Mouse (Mus musculus) MEL (cell line): ENCODE data around the gene Picalm. TPM values are rescaled to one million over a fixed set of nuclear protein-coding genes. Genes with fewer than 3 reads are reported as not detected.

Source experiments
- DNase-seq: peaks from one replicate; pipeline ENCODE4 v3.0.0; 2011; ENCODE audit warnings: low read depth, low spot score
- H3K27ac ChIP-seq: 2 replicates; pipeline ENCODE4 v1.5.1; 2012; ENCODE audit warnings: low read depth, mild to moderate bottlenecking, control low read depth, low read length, moderate library complexity; ENCODE audit not compliant: control insufficient read depth
- H3K27me3 ChIP-seq, 2 experiments: fragments of 150-350 bp in 1 of 2; sonication (generic) in 1 of 2; 2 replicates each; pipeline ENCODE4 v1.6.1; 2012; ENCODE audit warnings: low read length in 2 of 2, mild to moderate bottlenecking in 2 of 2, improper control_type of control experiment in 1 of 2, moderate library complexity in 1 of 2; ENCODE audit not compliant: insufficient read depth in 2 of 2, control insufficient read depth in 1 of 2
- H3K36me3 ChIP-seq, 2 experiments: 2 replicates each; pipeline ENCODE4 v1.6.1; 2012 to 2014; ENCODE audit warnings: low read length in 2 of 2, improper control_type of control experiment in 1 of 2, inconsistent platforms in 1 of 2, mild to moderate bottlenecking in 1 of 2; ENCODE audit not compliant: insufficient read depth in 2 of 2, control insufficient read depth in 1 of 2
- H3K4me1 ChIP-seq, 2 experiments: fragments of 150-350 bp in 1 of 2; sonication (generic) in 1 of 2; 2 replicates each; pipeline ENCODE4 v1.6.1; 2012; ENCODE audit warnings: low read length in 2 of 2, improper control_type of control experiment in 1 of 2, mild to moderate bottlenecking in 1 of 2; ENCODE audit not compliant: insufficient read depth in 2 of 2, control insufficient read depth in 1 of 2
- H3K4me3 ChIP-seq, 2 experiments: fragments of 150-350 bp in 1 of 2; sonication (generic) in 1 of 2; 2 replicates each; pipeline ENCODE4 v1.5.1; 2012; ENCODE audit warnings: low read depth in 2 of 2, low read length in 2 of 2, mild to moderate bottlenecking in 2 of 2, moderate library complexity in 2 of 2, control low read depth in 1 of 2, improper control_type of control experiment in 1 of 2; ENCODE audit not compliant: control insufficient read depth in 1 of 2, insufficient read depth in 1 of 2
- H3K79me2 ChIP-seq: 2 replicates; pipeline ENCODE4 v1.6.1; 2012; ENCODE audit warnings: mild to moderate bottlenecking, low read length, moderate library complexity; ENCODE audit not compliant: control insufficient read depth, poor library complexity, insufficient read depth
- H3K9ac ChIP-seq: 2 replicates; pipeline ENCODE4 v1.6.1; 2012; ENCODE audit warnings: low read depth, mild to moderate bottlenecking, control low read depth, low read length, moderate library complexity; ENCODE audit not compliant: control insufficient read depth, poor library complexity, severe bottlenecking
- H3K9me3 ChIP-seq: fragments of 150-350 bp; sonication (generic); replicated peaks from 2 replicates; pipeline ENCODE4 v1.6.1; 2012; ENCODE audit warnings: mild to moderate bottlenecking, low read length, improper control_type of control experiment, moderate library complexity; ENCODE audit not compliant: insufficient read depth
- BHLHE40 ChIP-seq: IDR thresholded peaks from 2 replicates; pipeline ENCODE4 v1.6.1; 2012; ENCODE audit warnings: low read depth, mild to moderate bottlenecking, inconsistent platforms, low read length, improper control_type of control experiment, borderline replicate concordance
- CHD1 ChIP-seq: IDR thresholded peaks from 2 replicates; pipeline ENCODE4 v1.6.1; 2012; ENCODE audit warnings: low read depth, mild to moderate bottlenecking, inconsistent platforms, low read length, improper control_type of control experiment
- CHD2 ChIP-seq: IDR thresholded peaks from 2 replicates; pipeline ENCODE4 v1.6.1; 2011; ENCODE audit warnings: low read length, improper control_type of control experiment
- E2F4 ChIP-seq: IDR thresholded peaks from 2 replicates; pipeline ENCODE4 v1.6.1; 2011; ENCODE audit warnings: low read depth, low read length, improper control_type of control experiment, borderline replicate concordance
- EP300 ChIP-seq, 2 experiments: IDR thresholded peaks; 2 replicates each; pipeline ENCODE4 v1.6.1; 2011; ENCODE audit warnings: improper control_type of control experiment in 2 of 2, low read length in 2 of 2, low read depth in 1 of 2, mild to moderate bottlenecking in 1 of 2
- ETS1 ChIP-seq: IDR thresholded peaks from 2 replicates; pipeline ENCODE4 v1.6.1; 2012; ENCODE audit warnings: low read depth, mild to moderate bottlenecking, inconsistent platforms, low read length, improper control_type of control experiment, moderate library complexity
- GABPA ChIP-seq: IDR thresholded peaks from 2 replicates; pipeline ENCODE4 v1.6.1; 2012; ENCODE audit warnings: low read depth, mild to moderate bottlenecking, inconsistent platforms, low read length, improper control_type of control experiment, moderate library complexity
- GATA1 ChIP-seq: IDR thresholded peaks from 2 replicates; pipeline ENCODE4 v1.6.1; 2011; ENCODE audit warnings: low read depth, low read length, improper control_type of control experiment
- HCFC1 ChIP-seq: IDR thresholded peaks from 2 replicates; pipeline ENCODE4 v1.6.1; 2012; ENCODE audit warnings: low read depth, mild to moderate bottlenecking, inconsistent platforms, low read length, improper control_type of control experiment, moderate library complexity
- JUND ChIP-seq: IDR thresholded peaks from 2 replicates; pipeline ENCODE4 v1.6.1; 2011; ENCODE audit warnings: low read depth, mild to moderate bottlenecking, improper control_type of control experiment, low read length
- MAX ChIP-seq: IDR thresholded peaks from 2 replicates; pipeline ENCODE4 v1.6.1; 2011; ENCODE audit warnings: low read length, improper control_type of control experiment
- MAZ ChIP-seq: IDR thresholded peaks from 2 replicates; pipeline ENCODE4 v1.6.1; 2012; ENCODE audit warnings: low read depth, mild to moderate bottlenecking, inconsistent platforms, low read length, improper control_type of control experiment
- MEF2A ChIP-seq: IDR thresholded peaks from 2 replicates; pipeline ENCODE4 v1.6.1; 2014; ENCODE audit warnings: low read depth, mild to moderate bottlenecking, inconsistent platforms, low read length, improper control_type of control experiment; ENCODE audit not compliant: poor library complexity, insufficient replicate concordance, severe bottlenecking; ENCODE audit errors: extremely low read depth
- MXI1 ChIP-seq: IDR thresholded peaks from 2 replicates; pipeline ENCODE4 v1.6.1; 2011; ENCODE audit warnings: mild to moderate bottlenecking, low read depth, low read length, improper control_type of control experiment
- MYB ChIP-seq: IDR thresholded peaks from 2 replicates; pipeline ENCODE4 v1.6.1; 2011; ENCODE audit warnings: mild to moderate bottlenecking, low read depth, low read length, improper control_type of control experiment
- MYC ChIP-seq: IDR thresholded peaks from 2 replicates; pipeline ENCODE4 v1.6.1; 2011; ENCODE audit warnings: low read depth, mild to moderate bottlenecking, low read length, improper control_type of control experiment, moderate library complexity
- NELFE ChIP-seq: IDR thresholded peaks from 2 replicates; pipeline ENCODE4 v1.6.1; 2011; ENCODE audit warnings: low read depth, low read length, improper control_type of control experiment
- RAD21 ChIP-seq: IDR thresholded peaks from 2 replicates; pipeline ENCODE4 v1.6.1; 2011; ENCODE audit warnings: mild to moderate bottlenecking, low read depth, low read length, improper control_type of control experiment
- RCOR1 ChIP-seq: IDR thresholded peaks from 2 replicates; pipeline ENCODE4 v1.6.1; 2012; ENCODE audit warnings: low read depth, mild to moderate bottlenecking, inconsistent platforms, low read length, improper control_type of control experiment
- SIN3A ChIP-seq: IDR thresholded peaks from 2 replicates; pipeline ENCODE4 v1.6.1; 2012; ENCODE audit warnings: low read length, improper control_type of control experiment, inconsistent platforms
- TAL1 ChIP-seq: IDR thresholded peaks from 2 replicates; pipeline ENCODE4 v1.6.1; 2012; ENCODE audit warnings: mild to moderate bottlenecking, inconsistent platforms, low read length, moderate library complexity, mixed read lengths
- UBTF ChIP-seq: IDR thresholded peaks from 2 replicates; pipeline ENCODE4 v1.6.1; 2012; ENCODE audit warnings: low read depth, mild to moderate bottlenecking, inconsistent platforms, low read length, improper control_type of control experiment, moderate library complexity, borderline replicate concordance; ENCODE audit not compliant: insufficient read depth
- USF1 ChIP-seq: IDR thresholded peaks from 2 replicates; pipeline ENCODE4 v1.6.1; 2014; ENCODE audit warnings: low read depth, mild to moderate bottlenecking, inconsistent platforms, low read length, improper control_type of control experiment, moderate library complexity
- USF2 ChIP-seq, 2 experiments: IDR thresholded peaks; 2 replicates each; pipeline ENCODE4 v1.6.1; 2011 to 2012; ENCODE audit warnings: improper control_type of control experiment in 2 of 2, low read length in 2 of 2, borderline replicate concordance in 1 of 2, inconsistent platforms in 1 of 2, low read depth in 1 of 2, mild to moderate bottlenecking in 1 of 2; ENCODE audit not compliant: insufficient read depth in 1 of 2
- ZC3H11A ChIP-seq: IDR thresholded peaks from 2 replicates; pipeline ENCODE4 v1.6.1; 2012; ENCODE audit warnings: low read depth, mild to moderate bottlenecking, inconsistent platforms, low read length, improper control_type of control experiment
- ZKSCAN1 ChIP-seq: IDR thresholded peaks from 2 replicates; pipeline ENCODE4 v1.6.1; 2012; ENCODE audit warnings: low read depth, mild to moderate bottlenecking, inconsistent platforms, low read length, improper control_type of control experiment, moderate library complexity
- ZNF384 ChIP-seq: IDR thresholded peaks from 2 replicates; pipeline ENCODE4 v1.6.1; 2012; ENCODE audit warnings: low read depth, mild to moderate bottlenecking, inconsistent platforms, low read length, improper control_type of control experiment
- polyA plus RNA-seq, 2 experiments: library from polyadenylated mRNA; stranded (reverse) in 1 of 2; unstranded in 1 of 2; fragments of >175 nt in 1 of 2; fragments of >200 nt in 1 of 2; gene quantifications; 2 replicates each; pipeline versions ENCODE4 v1.2.1 to v1.2.4; 2012; ENCODE audit warnings: low replicate concordance in 2 of 2, low read depth in 1 of 2; ENCODE audit not compliant: insufficient read length in 2 of 2, insufficient read depth in 1 of 2, missing spikeins in 1 of 2
- total RNA-seq: library from RNA; depleted of rRNA; stranded (reverse); fragments of 300-350 nt; gene quantifications from 2 replicates; pipeline ENCODE4 v1.2.3, GENCODE M21; 2012

The Picalm gene
- total and polyA plus RNA-seq, 3 experiments: 53.4 to 78.9 (median 74.9) TPM

- peaks cover 8 to 16% of the 10 kb centered on the region in 2 experiments for H3K4me1 ChIP-seq
- TF ChIP-seq GATA1: no peak
- no peak for TF ChIP-seq MAZ
- no peak for TF ChIP-seq E2F4
- no peak for TF ChIP-seq RCOR1
- no peak for TF ChIP-seq EP300 (IDR thresholded peaks at IDR 0.05; ENCODE audit: low read depth in 1 of 2, low read length in 2 of 2)
- no peak for TF ChIP-seq CHD2
- TF ChIP-seq ETS1: no peak
- no peak for TF ChIP-seq ZNF384
- no peak for TF ChIP-seq BHLHE40
- no peak for TF ChIP-seq CHD1
- no peak for TF ChIP-seq USF2 (IDR thresholded peaks at IDR 0.05; ENCODE audit: borderline replicate concordance in 1 of 2, insufficient read depth in 1 of 2, low read depth in 1 of 2, low read length in 2 of 2)
- no peak for TF ChIP-seq MAX
- TF ChIP-seq ZC3H11A: no peak
- TF ChIP-seq MXI1: no peak
- H3K27ac ChIP-seq: no peak overlapping the region
Measured at GRCm38 (mm10) chr7:90083799-90084198, 46.2 kb upstream of the Picalm start.

GRCm38 (mm10) chr7:90084531-90084930 is 45.5 kb upstream of the Picalm start:
- Histone ChIP-seq H3K9ac (no peak overlapping the region), H3K9me3 (no peaks in the 10 kb centered on the region), H3K4me1 (peaks cover 8 to 16% of the 10 kb centered on the region in 2 experiments), H3K4me3 (no peak overlapping the region), H3K27me3 (no peaks in the 10 kb centered on the region), H3K36me3 (peaks cover 0 to 13% of the 10 kb centered on the region in 2 experiments; a peak in 2 of 4 replicates), H3K27ac (no peak overlapping the region), H3K79me2 (no peaks in the 10 kb centered on the region)
- DNase-seq: no peak
- no peak for TF ChIP-seq NELFE
- TF ChIP-seq MEF2A: no peak
- TF ChIP-seq HCFC1: no peak
- TF ChIP-seq SIN3A: no peak
- no peak for TF ChIP-seq RAD21
- no peak for TF ChIP-seq BHLHE40
- no peak for TF ChIP-seq USF1
- TF ChIP-seq JUND: no peak
- TF ChIP-seq MYC: no peak
- no peak for TF ChIP-seq TAL1
- no peak for TF ChIP-seq MYB
- no peak for TF ChIP-seq GABPA
- TF ChIP-seq ZKSCAN1: no peak
- TF ChIP-seq ZNF384: no peak
- no peak for TF ChIP-seq UBTF

More at GRCm38 (mm10) chr7:90083799-90084198, 46.2 kb upstream of the Picalm start:
- no peak for DNase-seq
- Histone ChIP-seq H3K36me3 (peaks cover 0 to 19% of the 10 kb centered on the region in 2 experiments; a peak in 2 of 4 replicates), H3K9me3 (no peaks in the 10 kb centered on the region), H3K79me2 (no peaks in the 10 kb centered on the region), H3K9ac (no peak overlapping the region), H3K4me3 (no peak overlapping the region), H3K27me3 (no peaks in the 10 kb centered on the region)
